Mouse (Mus musculus) common myeloid progenitor, adult 5-6 weeks (primary cell): ENCODE results near the gene Med19. TPM values are rescaled to one million over a fixed set of nuclear protein-coding genes. Genes with fewer than 3 reads are reported as not detected.

ENCODE experiments used
- ATAC-seq: replicated peaks from 2 replicates; pipeline ENCODE4 v1.8.0; 2016; ENCODE audit warnings: low read depth, mild to moderate bottlenecking, moderate TSS enrichment, inconsistent platforms; ENCODE audit not compliant: poor library complexity, severe bottlenecking
- total RNA-seq: library from RNA; stranded (forward); fragments of 200-1000, 187-1606 nt; gene quantifications from 2 replicates; pipeline ENCODE4 v1.2.3, GENCODE M21; 2017

Med19 gene
- 33.2 and 39.2 TPM in 2 replicates for total RNA-seq

GRCm38 (mm10) chr2:84677968-84678880 is at the start of gene Med19, which contains the start of gene Gm28635:
TSS of gene Med19 (plus strand) at chr2:84678402.
TSS of gene Gm28635 (minus strand) at chr2:84678041.
- peak; percentile 97 for ATAC-seq

- ATAC-seq, result no peak
Measured at GRCm38 (mm10) chr2:84632001-84632400, 46.2 kb upstream of the Med19 start.

- ATAC-seq, result peak; percentile 26
Measured at GRCm38 (mm10) chr2:84632999-84633398, 45.2 kb upstream of the Med19 start.

DNA sequence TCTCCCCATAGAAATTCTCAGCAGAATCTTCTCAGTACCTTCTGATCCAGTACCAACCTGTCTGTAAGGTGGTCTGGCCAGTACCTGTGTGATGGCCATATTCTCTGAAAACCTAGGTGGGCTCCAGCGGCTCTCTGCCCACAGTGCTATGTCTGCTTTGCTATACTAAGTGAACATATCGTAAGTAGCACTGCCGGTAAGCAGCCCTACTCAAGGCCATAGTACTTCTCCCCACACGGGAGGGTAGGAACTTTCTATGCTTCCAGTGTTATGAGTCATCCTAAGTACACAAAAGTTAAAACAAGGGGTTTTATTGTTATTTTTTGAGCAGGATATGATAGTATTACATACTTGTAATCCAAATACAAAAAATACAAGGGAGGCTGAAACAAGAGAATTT is 44.2 kb upstream of the Med19 start:
- no peak for ATAC-seq

- ATAC-seq, result no peak
Measured at GRCm38 (mm10) chr2:84634934-84635482, 43.2 kb upstream of the Med19 start.

GRCm38 (mm10) chr2:84635611-84636010 is 42.6 kb upstream of the Med19 start:
- peak; percentile 49 for ATAC-seq

GRCm38 (mm10) chr2:84636231-84636741 is 41.9 kb upstream of the Med19 start:
- no peak for ATAC-seq

GRCm38 (mm10) chr2:84637452-84638165 is 40.6 kb upstream of the Med19 start:
- no peak for ATAC-seq

- ATAC-seq, result no peak
Measured at GRCm38 (mm10) chr2:84638428-84639220, 39.6 kb upstream of the Med19 start.

- ATAC-seq, result no peak
Measured at GRCm38 (mm10) chr2:84640833-84641232, 37.4 kb upstream of the Med19 start.

- no peak for ATAC-seq
Measured at GRCm38 (mm10) chr2:84646138-84646537, 32.1 kb upstream of the Med19 start.

DNA sequence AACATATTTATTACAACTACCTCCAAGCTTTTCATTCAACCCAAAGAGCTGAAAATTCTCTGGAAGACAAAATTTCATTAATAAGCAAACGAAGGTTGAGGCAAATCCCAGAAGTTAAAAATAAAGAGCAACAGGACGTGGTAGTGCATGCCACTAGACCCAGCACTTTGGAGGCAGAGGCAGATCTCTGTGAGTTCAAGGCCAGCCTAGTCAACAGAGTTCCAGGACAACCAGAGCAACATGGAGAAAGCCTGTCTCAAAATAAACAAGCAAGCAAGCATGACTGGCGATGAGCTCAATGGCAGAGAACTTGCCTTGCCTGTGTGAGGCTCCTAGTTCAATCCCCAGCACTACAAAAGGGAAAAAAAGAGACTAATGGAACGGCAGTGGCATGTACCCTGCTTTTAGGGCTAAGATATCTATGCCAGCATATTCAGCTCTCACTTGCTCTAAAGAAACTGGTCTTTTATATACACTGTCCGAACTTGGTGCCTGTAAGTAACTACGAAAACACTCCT is 31.1 kb upstream of the Med19 start:
- ATAC-seq, result no peak

- ATAC-seq, result no peak
Measured at GRCm38 (mm10) chr2:84648369-84648768, 29.8 kb upstream of the Med19 start.

DNA sequence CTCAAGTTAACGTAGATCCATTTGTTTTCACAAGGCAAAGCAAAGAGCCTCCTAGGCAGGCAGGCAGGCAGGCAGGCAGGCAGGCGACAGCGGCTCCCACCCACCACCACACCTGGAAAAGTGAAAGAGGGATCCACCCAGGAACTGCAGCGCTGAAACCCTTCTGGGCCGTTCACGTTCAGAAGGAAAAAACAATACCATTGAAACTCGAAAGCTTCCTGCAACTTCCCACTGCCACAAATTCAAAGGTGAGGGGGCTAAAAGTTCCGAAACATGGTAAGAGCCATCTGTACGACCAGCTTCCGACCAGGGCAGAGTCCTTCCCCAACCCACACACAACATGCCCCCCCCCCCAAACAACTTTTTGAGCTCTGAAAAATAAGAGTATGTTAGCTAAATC is 28.5 kb upstream of the Med19 start:
- no peak for ATAC-seq

DNA sequence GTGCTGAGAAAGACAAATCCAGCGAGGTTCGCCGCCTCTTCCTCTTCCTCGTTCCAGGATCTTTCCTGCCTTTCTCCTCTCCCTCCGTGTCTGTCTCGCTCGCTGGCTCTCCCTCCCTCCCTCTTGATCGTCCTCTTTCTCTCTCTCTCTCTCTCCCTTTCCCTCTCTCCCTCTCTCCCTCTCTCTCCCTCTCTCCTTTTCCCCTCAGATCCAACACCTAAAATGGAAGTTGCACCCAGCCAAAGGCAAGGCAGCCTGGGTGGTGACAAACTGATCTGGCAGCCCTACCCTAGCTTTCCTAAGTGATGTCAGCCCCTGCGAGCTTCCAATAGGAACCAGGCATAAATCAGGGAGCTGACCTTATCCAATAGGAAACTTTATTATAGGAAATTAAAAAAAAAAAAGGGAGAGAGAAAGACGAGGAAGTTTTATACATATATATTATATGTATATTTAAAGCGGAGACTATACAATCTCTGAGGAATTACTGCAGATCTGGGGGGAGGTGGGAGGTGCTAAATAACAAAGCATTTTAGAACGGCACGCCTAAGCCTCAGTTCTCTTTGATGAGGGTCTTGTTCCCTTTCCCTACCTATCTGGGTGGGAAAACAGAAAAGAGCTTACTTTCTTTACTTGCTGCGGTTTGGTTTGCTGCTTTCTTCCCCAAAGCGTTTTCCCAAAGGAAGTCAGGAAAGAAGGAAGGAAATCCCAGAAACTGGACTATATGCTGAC is 27.6 kb upstream of the Med19 start, which contains the start of gene Ctnnd1:
TSS of gene Ctnnd1 (minus strand) at position 302 of the 732 bp plus-strand sequence.
- ATAC-seq, result peak; percentile 98

- ATAC-seq, result no peak
Measured at GRCm38 (mm10) chr2:84653354-84653753, 24.8 kb upstream of the Med19 start.

DNA sequence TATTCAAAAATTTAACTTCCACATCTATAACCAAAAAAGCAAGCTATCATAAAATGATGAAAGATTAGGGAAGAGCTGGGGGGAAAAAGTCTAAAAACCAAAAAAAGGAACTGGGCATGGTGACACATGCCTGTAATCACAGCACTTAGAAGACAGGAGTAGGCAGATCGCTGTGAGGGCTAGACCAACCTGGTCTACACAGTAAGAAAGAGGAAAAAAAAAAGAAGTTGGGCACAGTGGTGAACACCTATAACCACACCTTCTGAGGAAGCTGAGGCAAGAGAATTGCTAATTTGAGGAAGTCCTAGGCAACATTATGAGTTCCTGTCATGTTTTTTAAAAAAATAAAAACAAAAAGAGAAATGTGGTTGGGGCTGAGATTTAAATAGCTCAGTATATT is 22.3 kb upstream of the Med19 start:
- peak; percentile 76 for ATAC-seq

DNA sequence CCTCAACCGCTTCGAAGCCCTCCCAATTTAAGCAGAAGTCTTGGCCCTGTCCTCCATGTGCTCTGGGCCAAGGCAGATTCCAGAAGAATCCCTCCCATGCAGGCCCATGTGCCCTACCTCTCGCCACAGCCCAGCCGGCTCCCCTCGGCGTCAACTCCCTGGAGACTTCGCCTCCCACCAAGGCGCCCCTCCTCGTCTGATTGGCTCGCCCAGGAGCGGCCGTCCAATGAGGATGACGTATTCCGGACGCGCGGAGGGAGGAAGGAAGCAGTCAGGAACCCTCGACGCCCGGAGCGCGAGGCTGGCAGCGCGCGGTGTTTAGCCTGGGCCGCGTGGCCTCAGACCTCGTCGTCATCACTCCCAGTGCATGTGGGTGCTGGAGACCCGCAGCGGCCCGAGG is 19.4 kb upstream of the Med19 start, which contains the start of gene Btbd18:
TSS of gene Btbd18 (plus strand) at position 274 of the 400 bp plus-strand sequence.
- no peak for ATAC-seq

GRCm38 (mm10) chr2:84660253-84660652 is 17.9 kb upstream of the Med19 start:
- peak; percentile 87 for ATAC-seq
